Mouse (Mus musculus) forebrain, embryonic 13.5 days (tissue): Measurements from ENCODE around the gene Cpne6. TPM values are rescaled to one million over a fixed set of nuclear protein-coding genes. Genes with fewer than 3 reads are reported as not detected.

ENCODE experiments used
- ATAC-seq: fragments of 200-750 bp; cut with Nextera tagmentation; 2 replicates; pipeline ENCODE4 v1.8.0; 2017
- H3K27ac ChIP-seq: fragments of 300-500 bp; sonication (generic); 2 replicates; pipeline ENCODE4 v1.5.1; 2015; ENCODE audit warnings: inconsistent platforms, mild to moderate bottlenecking, moderate library complexity
- H3K27me3 ChIP-seq: fragments of 300-500 bp; sonication (generic); 2 replicates; pipeline ENCODE4 v1.6.1; 2015; ENCODE audit warnings: mild to moderate bottlenecking, inconsistent platforms
- H3K36me3 ChIP-seq: fragments of 300-500 bp; sonication (generic); 2 replicates; pipeline ENCODE4 v1.6.1; 2015; ENCODE audit warnings: mild to moderate bottlenecking, inconsistent platforms; ENCODE audit not compliant: poor library complexity, severe bottlenecking
- H3K4me1 ChIP-seq: fragments of 300-500 bp; sonication (generic); 2 replicates; pipeline ENCODE4 v1.6.1; 2015; ENCODE audit warnings: inconsistent platforms
- H3K4me2 ChIP-seq: fragments of 300-500 bp; sonication (generic); 2 replicates; pipeline ENCODE4 v1.6.1; 2015; ENCODE audit warnings: inconsistent platforms, mild to moderate bottlenecking, moderate library complexity
- H3K4me3 ChIP-seq: fragments of 300-500 bp; sonication (generic); 2 replicates; pipeline ENCODE4 v1.5.1; 2015; ENCODE audit warnings: mild to moderate bottlenecking, inconsistent platforms
- H3K9ac ChIP-seq: fragments of 300-500 bp; sonication (generic); 2 replicates; pipeline ENCODE4 v1.6.1; 2015; ENCODE audit warnings: mild to moderate bottlenecking, inconsistent platforms
- H3K9me3 ChIP-seq: fragments of 300-500 bp; sonication (generic); replicated peaks from 2 replicates; pipeline ENCODE4 v1.6.1; 2016; ENCODE audit warnings: inconsistent platforms
- WGBS: fragments of 180-500 bp; shearing (Covaris S2); methylation state at CpG from one replicate; pipeline ENCODE4 v1.1.7; 2015; 5-methylcytosine and 5-hydroxymethylcytosine counted together
- polyA plus RNA-seq: library from polyadenylated mRNA; unstranded; fragments of >200 nt; fragmentation: Nextera tagmentation; extraction: Ambion mirVana; gene quantifications from 2 replicates; pipeline ENCODE4 v1.2.1, GENCODE M21; 2015

The Cpne6 gene
- polyA plus RNA-seq, result 1.5 and 2.0 TPM in 2 replicates

DNA sequence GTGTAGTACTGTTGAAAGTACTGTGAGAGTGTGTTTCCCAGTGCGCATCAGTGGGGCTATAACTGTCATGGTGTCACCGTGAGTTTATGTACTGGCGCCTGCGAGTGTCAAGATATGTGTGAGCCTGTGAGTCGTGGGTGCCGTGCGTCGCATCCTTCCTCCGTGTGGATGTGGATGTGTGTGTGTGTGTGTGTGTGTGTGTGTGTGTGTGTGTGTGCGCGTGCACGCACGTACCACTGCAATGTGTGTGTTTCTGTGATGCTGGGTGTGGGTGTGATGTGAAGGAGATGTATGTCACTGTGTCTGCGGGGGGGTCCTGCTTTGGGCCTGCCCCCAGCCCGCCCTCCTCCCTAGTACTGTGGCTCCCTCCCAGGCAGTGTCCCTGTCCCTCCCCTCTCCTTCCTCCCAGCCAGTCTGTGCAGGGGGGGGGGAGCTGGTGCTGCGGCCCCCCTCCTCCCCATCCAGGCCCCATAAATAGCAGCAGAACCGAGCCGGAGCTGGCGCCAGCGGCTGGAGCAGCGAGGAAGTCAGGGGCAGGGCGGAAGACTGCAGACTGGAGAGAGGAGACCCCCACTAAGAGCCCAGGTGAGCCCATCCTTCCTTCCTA is at the start of gene Cpne6:
Cpne6 (plus strand) TSS at position 321 of the 607 bp plus-strand sequence.
- Histone ChIP-seq H3K9ac (0 out of 2 replicates have a peak within 1 kb of the TSS, but pooled peaks have one; percentile 5), H3K27ac (no peak within 1 kb of the TSS), H3K4me1 (peaks cover 6% of the 10 kb centered on the region), H3K9me3 (no peaks in the 10 kb centered on the region), H3K36me3 (peaks cover 21% of the 10 kb centered on the region; the same call in 1 of the 2 replicates), H3K4me2 (no peak within 1 kb of the TSS), H3K27me3 (peaks cover 3% of the 10 kb centered on the region; the same call in 1 of the 2 replicates), H3K4me3 (no peak within 1 kb of the TSS)
- WGBS, result 81% methylated on average over 19 of the region's 22 CpGs
- peak; percentile 34; the same call in 1 of the 2 replicates for ATAC-seq

DNA sequence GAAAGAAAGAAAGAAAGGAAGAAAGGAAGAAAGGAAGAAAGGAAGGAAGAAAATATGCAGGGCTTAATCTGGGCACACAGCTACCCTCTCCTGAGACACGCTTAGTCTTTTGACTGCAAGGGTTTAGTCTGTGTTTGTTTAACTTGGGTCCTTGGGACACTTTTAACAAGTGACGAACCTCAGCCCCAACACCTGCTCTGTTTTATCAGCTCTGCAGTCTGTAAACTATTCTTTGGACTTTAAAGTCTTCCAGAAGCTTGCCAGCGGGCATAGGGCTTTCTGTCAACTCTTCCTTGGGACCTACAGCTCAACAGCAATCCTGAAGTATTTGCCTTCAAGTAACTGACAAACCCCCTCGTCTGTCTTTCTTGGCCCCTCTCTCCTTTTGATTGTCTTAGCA is 48.5 kb upstream of the Cpne6 start:
- Histone ChIP-seq H3K9me3 (no peaks in the 10 kb centered on the region), H3K4me1 (no peaks in the 10 kb centered on the region), H3K4me3 (no peak overlapping the region), H3K4me2 (no peak overlapping the region), H3K27me3 (peaks cover 3% of the 10 kb centered on the region; the same call in 1 of the 2 replicates), H3K36me3 (no peaks in the 10 kb centered on the region), H3K9ac (no peak overlapping the region), H3K27ac (no peak overlapping the region)
- ATAC-seq, result no peak
- 68% methylated on average over 4 of the region's 4 CpGs for WGBS

DNA sequence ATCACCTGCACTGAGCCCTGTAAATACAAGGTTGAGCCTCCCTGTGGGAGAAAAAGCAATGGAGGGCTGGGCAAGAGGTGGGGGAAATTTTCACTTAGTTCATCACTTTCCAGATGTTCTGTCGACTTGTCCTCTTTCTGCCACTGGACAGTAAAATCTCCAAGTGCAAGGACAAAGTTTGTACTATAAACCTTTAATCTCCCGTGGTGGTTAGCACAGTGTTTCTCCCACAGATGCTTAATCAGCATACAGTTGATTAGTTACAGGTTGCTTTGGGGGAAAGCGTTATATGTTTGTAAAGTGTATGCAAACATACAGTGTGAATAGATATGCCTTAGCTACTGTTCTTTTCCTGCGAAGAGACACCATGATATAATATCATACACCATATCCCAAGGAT is 43.8 kb upstream of the Cpne6 start:
- Histone ChIP-seq H3K27me3 (no peaks in the 10 kb centered on the region), H3K9me3 (no peaks in the 10 kb centered on the region), H3K27ac (no peak overlapping the region), H3K4me3 (no peak overlapping the region), H3K4me2 (no peak overlapping the region), H3K9ac (no peak overlapping the region), H3K4me1 (no peaks in the 10 kb centered on the region), H3K36me3 (no peaks in the 10 kb centered on the region)
- ATAC-seq, result no peak
- WGBS, result 83% methylated on average over 4 of the region's 4 CpGs

DNA sequence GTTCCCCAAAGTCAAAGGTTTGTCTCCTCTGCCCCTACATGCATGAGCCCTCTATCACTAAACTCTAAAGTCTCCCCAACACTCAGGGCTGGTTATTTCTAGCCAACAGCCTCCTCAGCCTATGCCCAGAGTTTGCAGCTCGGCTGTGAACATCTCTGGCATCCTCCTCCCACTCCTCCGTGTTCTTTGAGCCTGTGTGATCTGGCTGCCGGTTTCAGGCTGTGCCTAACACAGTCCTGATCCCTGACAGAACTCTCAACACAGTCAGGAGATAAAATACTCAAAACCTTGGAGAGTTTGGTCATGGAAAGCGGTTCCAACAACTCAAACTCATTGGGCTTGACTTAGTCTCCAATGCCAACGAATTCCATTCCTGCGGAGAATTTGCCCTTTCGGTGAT is 43.1 kb upstream of the Cpne6 start:
- ATAC-seq, result no peak
- no peak overlapping the region for H3K4me3 ChIP-seq
- no peaks in the 10 kb centered on the region for H3K36me3 ChIP-seq
- H3K4me1 ChIP-seq, result no peaks in the 10 kb centered on the region
- H3K27ac ChIP-seq, result no peak overlapping the region
- 82% methylated on average over 7 of the region's 7 CpGs for WGBS
- no peak overlapping the region for H3K4me2 ChIP-seq
- H3K27me3 ChIP-seq, result no peaks in the 10 kb centered on the region
- H3K9me3 ChIP-seq, result no peaks in the 10 kb centered on the region
- H3K9ac ChIP-seq, result no peak overlapping the region

DNA sequence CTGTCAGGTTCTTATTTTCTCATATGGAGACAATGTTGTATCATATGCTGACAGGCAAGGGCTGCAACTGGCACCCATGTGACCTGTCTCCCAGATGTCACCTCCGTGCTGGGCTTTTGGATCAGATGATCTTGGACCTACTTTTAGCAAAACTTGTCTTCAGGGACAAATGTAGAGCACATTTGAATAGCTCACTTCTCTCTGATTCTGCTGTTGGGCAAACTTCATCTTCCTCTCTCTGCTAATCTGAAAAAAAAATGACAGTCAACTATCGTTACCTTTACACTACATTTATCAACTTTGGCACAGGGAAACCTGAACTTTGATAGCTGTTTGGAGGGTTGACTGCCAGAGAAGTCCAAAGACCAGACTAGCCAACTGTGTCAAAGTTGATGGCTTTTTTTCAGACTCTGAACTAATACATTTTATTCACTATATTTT is 41.9 kb upstream of the Cpne6 start:
- no peak overlapping the region for H3K27ac ChIP-seq
- 93% methylated on average over 2 of the region's 2 CpGs for WGBS
- no peak for ATAC-seq
- H3K4me2 ChIP-seq, result no peak overlapping the region
- no peak overlapping the region for H3K4me3 ChIP-seq
- no peaks in the 10 kb centered on the region for H3K9me3 ChIP-seq
- H3K4me1 ChIP-seq, result no peaks in the 10 kb centered on the region
- no peaks in the 10 kb centered on the region for H3K36me3 ChIP-seq
- no peaks in the 10 kb centered on the region for H3K27me3 ChIP-seq
- H3K9ac ChIP-seq, result no peak overlapping the region

DNA sequence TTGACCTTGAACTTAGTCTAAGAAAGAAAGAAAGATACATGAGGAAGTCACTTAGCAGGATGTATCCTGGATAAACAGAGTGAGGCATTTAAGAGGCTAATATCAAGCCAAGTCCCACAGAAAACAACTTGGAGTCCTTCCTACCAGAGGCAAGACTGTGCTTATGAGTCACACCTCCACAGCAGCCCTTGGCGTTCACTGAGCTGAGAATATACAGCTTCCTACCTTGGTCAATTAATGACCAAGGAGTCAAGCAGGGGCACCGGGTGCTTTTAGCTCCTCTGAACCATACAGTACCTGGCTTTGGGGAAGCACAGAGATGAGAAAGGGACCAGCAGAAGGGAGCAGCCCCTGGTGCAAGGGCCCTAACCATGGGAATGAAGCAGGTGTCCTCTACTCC is 41.2 kb upstream of the Cpne6 start:
- no peak for ATAC-seq
- Histone ChIP-seq H3K4me2 (no peak overlapping the region), H3K9me3 (no peaks in the 10 kb centered on the region), H3K27ac (no peak overlapping the region), H3K4me1 (no peaks in the 10 kb centered on the region), H3K36me3 (no peaks in the 10 kb centered on the region), H3K9ac (no peak overlapping the region), H3K27me3 (no peaks in the 10 kb centered on the region), H3K4me3 (no peak overlapping the region)
- 85% methylated on average over 2 of the region's 2 CpGs for WGBS

DNA sequence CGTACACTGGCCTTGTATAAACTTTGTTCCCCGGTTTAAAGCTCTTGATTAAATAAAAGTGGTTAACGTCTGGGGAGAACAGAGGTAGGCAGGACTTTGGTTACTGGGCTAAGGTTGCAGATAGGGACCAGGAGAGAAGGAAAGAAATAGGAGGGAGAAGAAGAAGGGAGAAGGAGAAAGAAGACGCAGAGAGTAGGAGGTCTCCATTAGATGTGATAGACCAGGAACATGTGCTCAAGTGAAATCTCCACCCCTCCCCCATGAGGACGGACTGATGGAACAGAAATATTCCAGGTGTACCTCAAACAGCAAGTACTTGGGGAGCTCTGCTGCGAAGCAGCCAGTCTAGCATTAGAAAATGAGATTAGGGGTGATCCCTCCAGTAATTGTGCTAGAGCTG is 40.4 kb upstream of the Cpne6 start:
- no peaks in the 10 kb centered on the region for H3K27me3 ChIP-seq
- no peak overlapping the region for H3K9ac ChIP-seq
- ATAC-seq, result no peak
- H3K4me3 ChIP-seq, result no peak overlapping the region
- no peaks in the 10 kb centered on the region for H3K36me3 ChIP-seq
- H3K4me1 ChIP-seq, result no peaks in the 10 kb centered on the region
- WGBS, result 85% methylated on average over 6 of the region's 6 CpGs
- H3K9me3 ChIP-seq, result no peaks in the 10 kb centered on the region
- no peak overlapping the region for H3K27ac ChIP-seq
- H3K4me2 ChIP-seq, result no peak overlapping the region

DNA sequence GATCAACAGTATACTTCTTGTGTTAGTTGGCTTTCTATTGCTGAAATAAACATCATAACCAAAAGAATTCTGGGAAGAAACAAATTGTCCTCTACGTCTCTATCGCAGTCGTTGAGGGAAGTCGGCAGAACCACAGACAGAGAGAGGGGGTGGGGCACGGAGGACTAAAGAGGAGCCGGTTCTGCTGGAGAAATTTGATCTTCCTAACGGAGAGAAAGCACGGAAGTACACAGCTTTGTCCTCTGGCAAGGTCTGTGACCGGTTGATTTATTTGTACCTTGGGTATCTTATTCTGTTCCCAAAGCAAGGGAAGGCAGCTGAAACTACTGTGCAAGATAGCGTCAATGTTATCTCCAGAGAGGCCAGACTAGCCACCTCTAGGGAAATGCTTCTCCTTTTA is 39.4 kb upstream of the Cpne6 start:
- H3K36me3 ChIP-seq, result no peaks in the 10 kb centered on the region
- no peaks in the 10 kb centered on the region for H3K27me3 ChIP-seq
- H3K4me1 ChIP-seq, result no peaks in the 10 kb centered on the region
- no peak overlapping the region for H3K4me2 ChIP-seq
- no peak overlapping the region for H3K27ac ChIP-seq
- no peak for ATAC-seq
- no peaks in the 10 kb centered on the region for H3K9me3 ChIP-seq
- H3K9ac ChIP-seq, result no peak overlapping the region
- WGBS, result 21% methylated on average over 10 of the region's 10 CpGs
- H3K4me3 ChIP-seq, result no peak overlapping the region

DNA sequence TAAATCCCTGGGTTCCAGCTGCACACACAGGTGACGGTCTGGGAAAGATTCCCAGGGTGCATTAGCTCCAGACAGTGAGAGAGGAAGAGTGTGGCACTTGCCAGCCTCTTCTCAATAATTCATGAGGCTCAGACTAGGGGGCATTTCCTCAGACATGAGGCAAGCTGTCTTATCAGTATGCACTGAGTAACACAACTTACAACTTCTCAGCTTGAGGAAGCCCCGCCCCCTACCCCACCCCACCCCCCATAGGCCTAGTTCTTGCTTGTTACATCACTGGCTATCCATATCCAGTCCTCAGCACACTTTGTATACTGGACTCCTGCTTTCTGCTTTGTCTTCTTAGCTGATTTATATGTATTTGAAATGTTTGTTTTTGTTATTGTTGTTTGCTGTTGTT is 34.6 kb upstream of the Cpne6 start:
- peaks cover 22% of the 10 kb centered on the region for H3K4me1 ChIP-seq
- no peak overlapping the region for H3K4me2 ChIP-seq
- H3K27me3 ChIP-seq, result no peaks in the 10 kb centered on the region
- WGBS, result 56% methylated on average over 2 of the region's 2 CpGs
- no peak overlapping the region for H3K4me3 ChIP-seq
- no peak for ATAC-seq
- no peaks in the 10 kb centered on the region for H3K9me3 ChIP-seq
- H3K36me3 ChIP-seq, result no peaks in the 10 kb centered on the region
- no peak overlapping the region for H3K9ac ChIP-seq
- no peak overlapping the region for H3K27ac ChIP-seq

DNA sequence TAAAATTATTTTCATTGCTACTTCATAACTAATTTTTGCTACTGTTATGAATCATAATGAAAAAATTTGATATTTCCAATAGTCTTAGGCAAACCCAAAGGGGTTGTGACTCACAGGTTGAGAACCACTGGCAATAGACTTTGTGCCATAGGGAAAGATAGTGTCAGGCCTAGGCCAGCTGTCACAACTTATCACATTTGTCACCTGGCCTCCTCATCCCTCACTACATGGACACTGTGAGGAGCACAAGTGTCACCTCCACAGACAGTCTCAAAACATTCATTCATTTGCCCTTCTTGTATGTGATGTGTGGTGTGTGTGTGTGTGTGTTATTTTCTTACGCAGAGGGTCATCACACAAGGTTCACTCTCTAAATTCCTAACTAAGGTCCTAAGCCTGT is 32.8 kb upstream of the Cpne6 start:
- no peaks in the 10 kb centered on the region for H3K9me3 ChIP-seq
- H3K4me3 ChIP-seq, result no peak overlapping the region
- WGBS, result 100% methylated on average over 1 of the region's 1 CpGs
- no peak overlapping the region for H3K4me2 ChIP-seq
- H3K27ac ChIP-seq, result no peak overlapping the region
- H3K9ac ChIP-seq, result no peak overlapping the region
- H3K27me3 ChIP-seq, result no peaks in the 10 kb centered on the region
- H3K36me3 ChIP-seq, result no peaks in the 10 kb centered on the region
- no peak for ATAC-seq
- H3K4me1 ChIP-seq, result peaks cover 23% of the 10 kb centered on the region

DNA sequence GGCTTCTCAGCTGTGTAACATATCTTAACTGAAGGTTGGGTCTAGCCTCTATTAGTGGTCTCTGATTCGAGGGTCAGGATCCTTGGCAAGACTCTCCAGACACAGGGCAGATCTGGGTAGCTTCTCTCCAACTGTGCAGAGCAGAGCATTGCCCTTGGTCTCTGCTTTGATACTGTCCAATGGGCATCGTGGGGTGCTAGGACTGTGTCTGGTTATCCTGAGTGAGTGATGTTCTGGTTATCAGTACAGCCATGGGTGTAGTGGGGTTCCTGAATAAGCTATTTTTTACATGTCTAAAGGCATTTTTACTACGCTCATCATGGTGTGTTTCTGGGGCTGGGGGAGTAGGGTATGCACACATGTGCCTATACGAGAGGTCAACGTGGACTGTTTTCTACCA is 32.4 kb upstream of the Cpne6 start:
- Histone ChIP-seq H3K4me1 (peaks cover 23% of the 10 kb centered on the region), H3K9ac (no peak overlapping the region), H3K27me3 (no peaks in the 10 kb centered on the region), H3K4me2 (peak overlapping the region; percentile 65), H3K4me3 (no peak overlapping the region), H3K27ac (no peak overlapping the region), H3K9me3 (no peaks in the 10 kb centered on the region), H3K36me3 (no peaks in the 10 kb centered on the region)
- no peak; the same call in 1 of the 2 replicates for ATAC-seq
- 95% methylated on average over 5 of the region's 5 CpGs for WGBS

DNA sequence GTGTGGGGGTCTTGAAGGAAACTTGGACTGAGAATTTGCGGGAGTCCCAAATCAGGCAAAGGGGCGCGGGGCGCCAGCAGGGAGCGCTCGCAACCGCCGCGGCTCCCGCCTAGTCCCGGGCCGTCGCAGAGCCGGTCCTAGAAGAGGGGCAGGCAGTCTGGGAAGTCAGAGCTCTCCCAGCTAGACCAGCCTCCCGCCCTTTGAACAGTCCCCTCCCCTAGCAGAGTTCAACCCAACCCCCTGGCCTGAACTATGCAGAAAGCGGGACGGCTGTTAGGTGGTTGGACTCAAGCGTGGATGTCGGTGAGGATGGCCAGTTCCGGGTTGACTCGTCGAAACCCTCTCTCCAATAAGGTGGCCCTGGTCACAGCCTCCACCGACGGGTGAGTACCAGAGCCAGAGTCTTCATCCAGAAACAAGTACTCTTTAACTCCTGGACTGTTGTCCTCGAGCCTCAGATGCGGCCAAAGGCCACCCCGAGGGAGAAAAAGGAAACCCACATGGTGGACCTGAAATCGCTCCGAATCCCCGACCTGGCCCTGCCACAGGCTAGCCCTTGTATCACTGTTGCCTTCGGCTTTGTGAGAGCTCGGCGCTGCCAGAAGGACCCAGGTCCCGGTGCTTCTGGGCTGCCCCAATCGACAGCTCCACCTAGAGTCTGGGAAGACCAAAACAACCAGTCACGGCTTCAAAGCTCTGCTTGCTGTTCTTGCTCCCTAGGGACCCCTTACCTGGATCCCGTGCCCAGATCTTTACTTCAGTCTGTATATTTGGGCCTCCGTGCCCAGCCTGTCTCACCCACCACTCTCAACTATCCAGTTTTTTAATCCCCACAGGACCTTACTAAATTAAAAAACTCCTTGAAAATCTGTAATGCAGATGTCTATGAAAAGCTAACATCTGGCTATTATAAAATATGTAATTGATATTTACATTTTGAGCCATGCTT is 31.3 kb upstream of the Cpne6 start, which contains the start of gene Dhrs4:
Dhrs4 (plus strand) TSS at position 108 of the 949 bp plus-strand sequence.
- H3K9me3 ChIP-seq, result no peaks in the 10 kb centered on the region
- H3K4me3 ChIP-seq, result peak within 1 kb of the TSS; percentile 58
- no peaks in the 10 kb centered on the region for H3K27me3 ChIP-seq
- under 1% methylated on average over 38 of the region's 38 CpGs for WGBS
- no peaks in the 10 kb centered on the region for H3K36me3 ChIP-seq
- H3K9ac ChIP-seq, result peak within 1 kb of the TSS; percentile 72
- H3K4me1 ChIP-seq, result peaks cover 24% of the 10 kb centered on the region
- ATAC-seq, result peak; percentile 95
- peak within 1 kb of the TSS; percentile 65 for H3K4me2 ChIP-seq
- peak within 1 kb of the TSS; percentile 59; the same call in 1 of the 2 replicates for H3K27ac ChIP-seq
